Mouse (Mus musculus) megakaryocyte-erythroid progenitor cell, adult 5-6 weeks (primary cell): Measurements from ENCODE around the gene Tmem217. TPM values are rescaled to one million over a fixed set of nuclear protein-coding genes. Genes with fewer than 3 reads are reported as not detected.
A peak's percentile ranks its signal among the peaks of the same experiment; 100 is the strongest.
"Not testable (repeated sequence)": the region's sequence is repeated elsewhere in the genome, so short reads cannot be mapped to it uniquely, and the experiment has no call there.

Experiments used
- ATAC-seq: replicated peaks from 2 replicates; pipeline ENCODE4 v1.8.0; 2016; ENCODE audit warnings: mild to moderate bottlenecking, inconsistent platforms; ENCODE audit not compliant: severe bottlenecking, poor library complexity, low FRiP score, low TSS enrichment
- total RNA-seq, 2 experiments: library from RNA; stranded (forward) in 1 of 2; stranded (reverse) in 1 of 2; fragments of 200-1000, 215-1000 nt in 1 of 2; fragments of >200 nt in 1 of 2; fragmentation: Nextera tagmentation in 1 of 2; gene quantifications; 2 replicates each; pipeline ENCODE4 v1.2.3; 2014 to 2017

The Tmem217 gene
- total RNA-seq, 2 experiments from 2014 or later = not detected

GRCm38 (mm10) chr17:29510691-29511090 lies 41.5 kb downstream of the Tmem217 start:
- no peak for ATAC-seq

DNA sequence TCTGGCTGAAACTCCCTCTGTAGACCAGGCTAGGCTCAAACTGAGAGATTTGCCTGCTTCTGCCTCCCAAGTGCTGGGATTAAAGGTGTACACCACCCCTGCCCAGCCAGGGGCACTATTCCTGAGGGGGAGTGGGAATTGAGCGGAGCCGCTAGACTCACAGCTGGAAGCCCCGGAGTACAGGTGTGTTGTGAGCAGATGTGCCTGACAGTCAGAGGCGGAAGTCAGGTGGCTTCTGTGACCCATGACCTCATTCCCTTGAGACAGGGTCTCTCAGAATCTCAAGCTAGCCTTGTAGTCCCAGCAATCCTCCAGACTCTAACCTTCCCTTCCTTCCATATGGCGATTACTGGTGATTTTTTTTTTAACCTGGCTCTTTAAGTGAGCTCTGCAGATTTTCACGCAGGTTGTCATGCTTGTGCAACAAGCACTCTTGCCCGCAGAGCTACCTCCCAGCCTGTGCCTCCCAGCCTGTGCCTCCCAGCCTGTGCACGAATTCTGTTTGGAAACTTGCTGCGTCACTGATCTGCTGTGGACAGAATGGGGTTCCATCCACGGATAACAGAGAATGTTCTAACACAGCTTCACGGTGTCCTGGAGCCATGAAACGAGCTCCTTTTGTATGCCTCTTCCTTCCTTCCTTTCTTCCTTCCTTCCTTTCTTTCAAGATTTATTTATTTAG lies 43.1 kb downstream of the Tmem217 start:
- no peak for ATAC-seq

GRCm38 (mm10) chr17:29503700-29504099 lies 48.5 kb downstream of the Tmem217 start:
- no peak for ATAC-seq

GRCm38 (mm10) chr17:29502669-29503665 lies 49.2 kb downstream of the Tmem217 start:
- ATAC-seq = no peak; the same call in 1 of the 2 replicates

- ATAC-seq = no peak
Measured at GRCm38 (mm10) chr17:29502005-29502668, 50.0 kb downstream of the Tmem217 start.

GRCm38 (mm10) chr17:29500802-29501469 lies 51.2 kb downstream of the Tmem217 start:
- ATAC-seq = peak; percentile 58; the same call in 1 of the 2 replicates

DNA sequence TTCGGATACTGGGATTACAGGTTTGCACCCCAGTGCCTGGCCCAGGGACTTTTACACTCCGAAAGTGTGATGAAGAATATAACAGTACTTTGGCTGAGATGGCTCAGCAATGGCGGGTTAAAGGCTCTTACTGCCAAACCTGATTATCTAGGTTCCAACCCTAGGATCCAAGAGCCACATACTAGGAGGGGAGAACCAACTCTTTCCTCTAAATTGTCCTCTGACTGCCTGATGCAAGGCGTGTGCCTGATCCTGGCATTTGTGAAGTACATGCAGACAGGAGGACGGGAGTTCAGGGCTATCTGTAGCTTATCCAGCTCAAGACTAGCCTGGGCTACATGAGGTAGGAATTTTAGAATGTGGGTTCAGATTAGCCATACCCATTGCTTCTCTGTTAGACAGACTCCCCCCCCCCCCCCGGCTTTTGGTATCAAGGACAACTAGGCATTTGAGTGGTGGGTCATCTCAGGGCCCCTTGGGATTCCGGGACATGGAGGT lies 51.9 kb downstream of the Tmem217 start:
- ATAC-seq = 0 out of 2 replicates have a peak, but pooled peaks have one; percentile 14

GRCm38 (mm10) chr17:29499511-29499910 lies 52.7 kb downstream of the Tmem217 start:
- no peak for ATAC-seq

DNA sequence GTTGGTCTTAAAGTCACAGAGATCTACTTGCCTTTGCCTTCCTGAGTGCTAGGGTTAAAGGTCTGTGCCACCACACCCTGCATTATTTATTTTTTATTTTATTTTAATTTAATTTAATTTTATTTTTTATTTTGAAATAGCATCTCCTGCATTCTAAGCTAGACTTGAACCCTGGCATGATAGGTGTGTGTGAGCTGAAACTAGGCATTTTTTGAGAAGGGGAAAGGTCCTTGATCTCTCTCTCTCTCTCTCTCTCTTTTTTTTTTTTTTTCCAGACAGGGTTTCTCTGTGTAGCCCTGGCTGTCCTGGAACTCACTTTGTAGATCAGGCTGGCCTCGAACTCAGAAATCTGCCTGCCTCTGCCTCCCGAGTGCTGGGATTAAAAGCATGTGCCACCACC lies 53.2 kb downstream of the Tmem217 start:
- ATAC-seq = not testable (repeated sequence)

- no peak for ATAC-seq
Measured at GRCm38 (mm10) chr17:29498028-29498427, 54.2 kb downstream of the Tmem217 start.

DNA sequence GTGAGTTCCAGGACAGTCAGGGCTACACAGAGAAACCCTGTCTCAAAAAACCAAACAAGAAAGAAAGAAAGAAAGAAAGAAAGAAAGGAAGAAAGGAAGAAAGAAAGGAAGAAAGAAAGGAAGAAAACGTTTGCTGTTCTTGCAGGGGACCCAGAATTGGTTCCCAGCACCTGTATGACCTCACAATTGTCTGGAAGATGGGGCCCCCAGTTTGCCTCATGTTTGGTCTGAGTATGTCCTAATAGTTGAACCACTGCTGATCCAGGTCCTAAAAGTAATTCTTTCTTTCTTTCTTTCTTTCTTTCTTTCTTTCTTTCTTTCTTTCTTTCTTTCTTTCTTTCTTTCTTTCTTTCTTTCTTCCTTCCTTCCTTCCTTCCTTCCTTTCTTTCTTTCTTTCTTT lies 54.7 kb downstream of the Tmem217 start:
- not testable (repeated sequence) for ATAC-seq

GRCm38 (mm10) chr17:29497071-29497354 lies 55.2 kb downstream of the Tmem217 start:
- no peak for ATAC-seq

DNA sequence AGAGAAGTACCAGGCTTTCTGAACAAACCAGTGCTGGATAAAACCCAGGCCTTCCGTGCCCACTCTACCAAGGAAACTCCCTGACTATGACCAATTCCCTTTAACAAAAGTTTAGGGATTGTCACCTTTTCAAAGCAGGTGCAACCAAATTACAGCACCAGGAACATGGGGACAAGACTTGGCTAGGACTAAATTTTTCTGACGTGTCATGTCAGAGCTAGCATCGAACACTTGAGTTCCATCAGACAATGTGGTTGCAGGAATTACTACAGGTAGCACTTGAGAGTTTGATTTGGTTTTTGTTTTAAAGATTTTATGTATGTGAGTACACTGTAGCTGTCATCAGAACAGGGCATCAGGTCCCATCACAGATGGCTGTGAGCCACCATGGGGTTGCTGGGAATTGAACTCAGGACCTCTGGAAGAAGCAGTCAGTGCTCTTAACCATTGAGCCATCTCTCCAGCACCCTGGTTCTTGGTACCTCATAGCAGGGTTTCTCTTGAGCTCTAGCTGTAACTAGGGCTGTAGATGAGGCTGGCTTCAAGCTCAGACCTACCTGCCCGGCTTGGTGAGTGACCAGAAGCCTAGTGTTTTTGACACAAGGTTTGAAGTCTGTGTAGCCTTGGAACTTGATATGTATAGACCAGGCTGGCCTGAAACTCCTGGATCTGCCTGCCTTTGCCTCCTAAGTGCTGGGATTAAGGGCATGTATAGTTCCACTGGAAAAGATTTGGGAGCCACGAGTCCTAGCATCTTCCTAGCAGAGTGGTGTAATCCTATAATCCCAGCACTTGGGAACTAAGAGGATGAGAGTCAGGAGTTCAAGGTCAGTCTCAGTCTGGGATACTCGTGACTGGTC lies 55.7 kb downstream of the Tmem217 start:
- no peak for ATAC-seq

DNA sequence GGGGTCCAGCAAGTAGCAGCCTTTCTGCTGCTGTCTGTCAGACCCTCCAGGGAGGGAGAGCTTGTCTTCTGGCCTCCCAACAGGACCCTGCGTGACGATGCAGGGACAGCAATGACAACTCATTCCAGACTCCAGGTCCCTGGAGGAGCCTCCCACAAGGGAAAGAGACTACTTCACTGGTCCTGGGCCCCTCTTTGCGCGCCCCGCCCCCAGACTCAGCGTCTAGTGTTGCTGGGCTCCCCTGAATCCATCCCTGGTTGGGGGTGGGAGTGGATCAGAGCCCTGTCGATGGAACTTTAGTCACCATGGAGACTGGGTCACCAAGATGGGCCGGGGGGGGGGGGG lies 57.5 kb downstream of the Tmem217 start:
- no peak for ATAC-seq

- ATAC-seq = no peak
Measured at GRCm38 (mm10) chr17:29494062-29494731, 58.0 kb downstream of the Tmem217 start.

DNA sequence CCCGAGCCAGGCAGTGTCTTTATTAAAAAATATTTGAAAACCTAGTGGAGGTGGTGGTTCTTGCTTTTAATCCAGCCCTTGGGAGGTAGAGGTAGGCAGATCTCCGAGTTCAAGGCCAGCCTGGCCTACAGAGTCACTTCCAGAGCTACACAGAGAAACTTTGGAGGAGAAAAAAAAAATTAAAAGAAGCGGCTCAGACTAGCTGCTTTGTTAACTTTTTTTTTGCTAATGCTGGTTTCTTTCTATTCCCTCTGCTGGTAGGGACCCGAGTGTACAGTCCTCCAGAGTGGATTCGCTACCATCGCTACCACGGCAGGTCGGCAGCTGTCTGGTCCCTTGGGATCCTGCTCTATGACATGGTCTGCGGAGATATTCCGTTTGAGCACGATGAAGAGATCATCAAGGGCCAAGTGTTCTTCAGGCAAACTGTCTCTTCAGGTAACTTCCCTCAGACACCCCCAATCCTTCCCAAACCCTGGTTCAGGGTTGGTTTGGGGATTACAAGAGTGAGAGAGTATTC lies 58.7 kb downstream of the Tmem217 start:
- ATAC-seq = no peak

GRCm38 (mm10) chr17:29492269-29493191 lies 59.7 kb downstream of the Tmem217 start:
- peak; percentile 13; the same call in 1 of the 2 replicates for ATAC-seq
